Mouse (Mus musculus) hindlimb bud, embryonic 11.5 days (tissue): ENCODE results near the gene Fam126a.
"Not testable (repeated sequence)": the region's sequence is repeated elsewhere in the genome, so short reads cannot be mapped to it uniquely, and the experiment has no call there.

Experiments
- DNase-seq: peaks from one replicate; pipeline ENCODE4 v3.0.0-alpha.2; 2012; ENCODE audit warnings: low read depth, low spot score; ENCODE audit errors: extremely low spot score

Fam126a gene

DNA sequence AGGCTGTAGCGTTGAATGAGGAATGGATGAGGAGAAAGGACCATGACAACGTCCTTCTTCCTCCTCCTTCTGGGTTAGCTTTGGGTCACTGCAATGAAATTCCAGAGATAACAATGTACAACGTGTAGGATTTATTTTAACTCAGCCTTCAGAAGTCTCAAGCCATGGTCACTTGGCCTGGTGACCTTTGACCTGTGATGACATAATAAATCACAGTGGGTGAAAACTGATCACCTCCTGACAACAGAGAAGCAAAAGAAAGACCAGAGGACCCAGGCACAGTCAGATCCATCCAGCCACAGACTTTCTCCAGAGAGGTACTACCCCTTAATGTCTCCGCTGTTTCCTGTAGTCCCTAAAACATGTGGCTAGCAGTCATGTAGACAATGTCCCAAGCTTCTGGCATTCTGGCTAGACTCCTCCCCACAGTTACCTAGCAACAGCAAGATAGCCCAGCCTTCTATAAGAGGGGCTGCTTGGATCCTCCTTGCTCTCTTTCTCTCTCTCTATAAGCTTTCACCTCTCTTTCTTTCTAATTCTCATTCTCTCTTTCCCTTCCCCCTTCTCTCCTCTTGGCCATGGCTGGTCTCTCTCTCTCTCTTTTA, 121.9 kb downstream of the Fam126a start:
- DNase-seq: no peak

DNA sequence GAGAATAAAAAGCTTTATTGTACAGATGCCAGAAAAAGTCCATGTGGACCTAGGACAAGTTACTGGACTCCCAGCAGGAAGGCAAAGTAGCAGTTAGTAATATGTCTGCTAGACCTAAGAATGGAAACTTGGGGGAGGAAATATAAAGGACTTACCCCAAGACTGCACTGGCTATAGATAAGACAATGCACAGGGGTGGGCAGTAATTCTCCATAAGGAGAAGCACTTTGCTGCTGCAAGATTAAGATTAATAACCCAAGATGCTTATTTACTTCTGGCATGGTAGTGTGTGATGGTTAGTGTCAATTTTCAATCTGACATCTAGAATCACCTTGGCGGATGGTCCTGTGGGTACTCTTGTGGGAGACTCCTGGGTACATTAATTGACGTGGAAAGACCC, 128.3 kb downstream of the Fam126a start:
- no peak for DNase-seq

DNA sequence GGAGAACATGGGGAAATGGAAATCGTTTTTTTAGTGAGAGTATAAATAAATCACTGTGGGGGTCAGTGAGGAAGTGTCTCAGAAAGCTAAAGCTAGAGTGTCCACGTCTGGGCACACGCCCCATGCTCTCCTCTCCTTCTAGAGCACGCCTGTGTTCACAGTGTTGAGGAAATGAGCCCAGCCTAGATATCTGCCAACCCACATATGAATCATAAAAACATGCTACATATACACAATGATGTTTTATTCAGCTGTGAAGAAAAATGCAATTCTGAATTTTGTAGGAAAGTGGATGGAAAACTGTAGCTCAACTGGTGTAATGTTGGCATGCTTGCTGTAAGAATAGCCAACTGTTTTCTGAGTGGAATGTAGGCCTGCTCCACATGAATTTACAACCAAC, 130.3 kb downstream of the Fam126a start:
- DNase-seq: no peak

DNA sequence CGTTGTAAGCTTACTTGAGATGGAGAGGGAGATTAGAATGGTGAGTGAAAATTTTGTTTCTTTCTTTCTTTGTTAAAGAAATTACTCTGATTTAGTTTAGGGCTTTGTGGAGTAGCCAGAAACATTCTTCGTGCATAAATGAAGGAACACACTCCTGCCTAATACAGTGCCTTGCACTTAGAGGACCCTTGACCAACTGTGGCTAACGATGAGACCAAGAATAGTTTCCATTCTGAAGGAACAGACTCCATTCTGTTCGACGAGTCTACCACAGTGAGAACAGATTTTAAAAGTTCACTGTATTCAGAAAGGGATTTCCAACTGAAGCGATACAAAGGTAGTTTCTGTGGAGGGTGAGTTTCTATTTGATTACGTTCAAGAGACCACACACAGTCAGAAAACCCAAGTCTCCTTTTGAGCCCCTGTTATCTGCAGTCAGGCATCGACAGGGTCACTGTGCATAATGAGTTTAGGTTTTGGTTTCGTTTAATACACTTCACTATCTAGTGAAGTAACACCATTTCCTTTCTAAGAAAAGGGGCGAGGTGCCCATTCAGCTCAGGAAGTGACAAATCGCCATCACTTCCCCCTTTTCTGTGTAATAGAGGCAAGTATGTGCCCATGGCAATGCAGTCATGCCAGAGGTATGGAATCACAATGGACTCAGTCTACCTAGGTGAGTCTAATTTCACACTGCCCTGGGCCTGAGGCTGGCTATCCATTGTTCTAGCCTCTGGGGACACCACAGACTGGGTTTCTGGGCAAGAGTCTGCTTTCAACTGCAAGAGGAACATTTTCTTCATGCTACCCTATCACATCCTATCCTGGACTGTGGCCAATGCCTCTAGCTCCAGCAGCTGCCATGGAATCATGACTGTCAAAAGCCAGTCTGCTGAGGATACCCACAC, 136.4 kb downstream of the Fam126a start:
- DNase-seq: no peak

DNA sequence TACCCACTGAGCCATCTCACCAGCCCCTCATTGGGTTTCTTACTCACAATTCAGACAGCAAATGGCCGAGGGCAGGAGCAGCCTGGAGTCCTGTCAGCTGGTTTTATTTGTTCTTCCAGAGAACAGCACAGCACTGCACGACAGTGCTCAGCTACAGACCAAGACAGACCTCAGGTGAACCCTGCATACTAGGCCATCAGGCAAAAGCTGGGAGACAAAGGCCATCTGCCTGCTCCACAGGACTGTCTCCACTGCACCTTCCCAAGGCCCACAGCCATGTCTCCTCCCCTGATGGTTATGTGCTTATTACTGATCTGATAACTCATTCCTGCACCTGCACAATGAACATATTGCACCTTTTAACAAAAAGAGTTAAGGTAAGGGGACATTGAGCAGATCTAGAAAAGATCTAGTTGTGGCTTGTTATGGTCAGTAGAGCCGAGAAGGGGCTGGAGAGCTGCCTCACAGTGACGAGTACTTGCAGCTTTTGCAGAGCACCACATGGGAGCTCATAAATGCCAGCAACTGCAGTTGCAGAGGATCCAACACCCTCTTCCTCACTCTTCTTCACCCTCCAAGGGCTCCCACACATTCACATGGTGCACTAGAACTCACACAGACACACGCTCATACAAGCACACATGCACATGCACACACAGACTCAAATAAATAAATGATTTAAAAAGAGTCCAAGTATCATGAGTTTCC, 137.2 kb downstream of the Fam126a start:
- DNase-seq: no peak

DNA sequence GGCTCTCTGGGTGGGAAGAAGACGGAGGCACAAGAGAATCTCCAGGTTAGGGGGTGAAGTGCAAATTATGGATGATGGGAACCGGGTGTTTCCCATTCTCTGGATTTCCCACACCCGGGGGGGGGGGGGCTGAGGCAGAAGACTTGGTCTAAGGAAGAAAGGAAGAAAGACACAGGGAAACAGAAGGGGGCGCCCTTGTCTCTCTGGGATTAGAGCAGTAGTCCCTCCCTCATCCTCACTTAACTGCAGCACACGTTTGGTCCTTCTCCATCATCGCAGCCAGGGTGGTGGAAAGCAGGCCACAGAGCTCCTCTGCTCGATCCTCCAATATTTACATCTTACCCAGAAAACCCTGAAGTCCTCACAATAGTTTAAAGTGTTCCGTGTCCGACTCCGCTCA, 139.8 kb downstream of the Fam126a start:
- DNase-seq: no peak

DNA sequence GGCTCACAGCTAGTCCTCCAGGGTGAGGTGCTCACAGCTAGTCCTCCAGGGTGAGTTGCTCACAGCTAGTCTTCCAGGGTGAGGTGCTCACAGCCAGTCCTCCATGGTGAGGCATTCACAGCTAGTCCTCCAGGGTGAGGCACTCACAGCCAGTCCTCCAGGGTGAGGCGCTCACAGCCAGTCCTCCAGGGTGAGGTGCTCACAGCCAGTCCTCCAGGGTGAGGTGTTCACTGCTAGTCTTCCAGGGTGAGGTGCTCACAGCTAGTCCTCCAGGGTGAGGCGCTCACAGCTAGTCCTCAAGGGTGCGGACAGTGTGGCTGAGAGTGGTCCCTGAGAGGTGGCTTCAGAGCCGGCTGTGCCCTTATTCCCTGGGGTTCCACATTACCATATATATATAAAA, 141.0 kb downstream of the Fam126a start:
- no peak for DNase-seq

DNA sequence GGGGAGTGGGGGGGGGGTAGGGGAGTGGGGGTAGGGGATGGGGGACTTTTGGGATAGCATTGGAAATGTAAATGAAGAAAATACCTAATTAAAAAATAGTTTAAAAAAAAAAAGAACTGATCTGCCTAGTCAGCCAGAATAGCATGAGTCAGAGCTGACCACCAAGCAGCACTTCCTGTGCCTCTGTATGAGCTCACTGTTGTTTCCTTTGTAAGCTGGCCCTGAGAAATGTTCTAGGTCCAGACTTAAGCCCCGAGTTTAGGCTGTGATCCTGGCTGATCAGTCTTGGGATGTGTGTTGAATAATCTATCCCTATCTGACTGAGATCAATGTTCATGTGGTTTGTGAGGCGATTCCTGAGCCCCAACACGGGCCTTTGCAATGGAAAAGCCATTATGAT, 143.4 kb downstream of the Fam126a start:
- no peak for DNase-seq

DNA sequence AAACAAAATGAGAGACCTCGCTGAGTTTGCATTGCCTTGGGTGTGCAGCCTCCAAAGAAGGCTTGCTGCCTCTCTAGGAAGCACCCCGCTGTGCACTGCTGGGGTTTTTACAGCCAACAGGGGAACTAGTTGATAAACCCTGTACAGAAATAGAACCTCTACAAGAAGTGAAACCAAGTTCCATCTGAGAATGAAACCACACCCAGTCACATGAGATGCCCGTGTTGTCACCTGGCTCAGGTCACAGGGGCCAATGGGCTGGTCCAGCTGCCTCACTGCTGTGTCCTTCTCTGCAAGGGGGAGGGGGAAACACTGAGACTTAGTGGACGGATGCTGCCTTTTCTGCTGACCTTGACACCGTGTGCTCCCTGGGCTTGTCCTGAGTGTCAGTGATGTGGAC, 156.0 kb downstream of the Fam126a start:
- no peak for DNase-seq

DNA sequence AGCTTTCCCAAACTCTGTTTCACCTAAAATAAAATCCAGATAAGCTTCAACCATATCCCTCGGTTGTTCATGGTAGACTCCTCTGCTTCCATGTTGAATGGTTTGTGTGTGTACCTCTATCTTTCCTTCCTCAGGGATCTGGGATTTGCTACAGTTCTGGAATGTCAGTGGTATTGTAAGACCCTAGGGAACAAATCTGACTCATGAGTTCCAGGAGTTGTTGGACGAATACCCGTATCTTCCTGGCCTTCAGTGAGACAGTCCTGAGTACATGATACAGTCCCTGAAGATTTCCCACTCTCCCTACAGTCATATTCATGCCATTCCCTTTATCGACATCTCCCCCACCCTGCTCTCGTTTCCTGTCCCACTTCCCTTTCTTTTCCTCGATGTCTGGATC, 157.9 kb downstream of the Fam126a start:
- DNase-seq: no peak

DNA sequence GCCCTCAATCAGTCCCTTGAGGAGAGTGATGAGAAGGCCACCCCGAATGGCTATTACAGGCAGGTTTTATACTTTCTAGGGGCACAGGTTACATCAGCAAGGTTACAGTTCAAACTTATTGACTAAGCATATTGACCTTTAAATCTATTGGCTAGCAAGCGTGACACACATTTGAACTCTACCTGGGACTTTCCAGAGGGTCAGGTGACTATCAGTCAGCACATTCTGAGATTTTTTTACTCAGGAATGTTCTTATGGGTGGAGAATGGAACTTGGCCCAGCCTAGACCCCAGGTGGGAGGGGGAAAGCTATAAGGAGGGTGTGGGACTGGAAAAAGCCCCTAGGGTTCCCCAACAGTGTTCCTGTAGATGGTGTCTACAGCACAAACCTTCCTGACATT, 159.2 kb downstream of the Fam126a start:
- DNase-seq: not testable (repeated sequence)

DNA sequence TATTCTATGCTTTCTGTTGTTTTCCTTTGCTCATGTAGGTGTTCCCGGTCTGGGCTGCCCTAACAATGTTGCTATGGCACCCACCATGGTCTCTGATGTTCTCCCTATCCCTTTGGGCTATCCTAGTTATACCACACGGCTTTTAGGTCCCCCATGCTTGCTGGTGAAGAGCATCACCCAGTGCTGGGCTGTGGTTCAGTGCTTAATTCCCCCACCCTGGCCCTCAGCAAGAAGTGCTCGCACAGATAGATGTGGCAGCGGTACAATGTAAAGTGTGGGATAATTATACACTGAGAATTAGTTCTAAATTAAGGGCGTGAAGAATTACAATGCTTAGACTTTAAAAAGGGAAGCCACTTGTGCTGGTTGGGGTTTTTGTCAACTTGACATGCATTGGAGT, 164.5 kb downstream of the Fam126a start:
- DNase-seq: no peak
